Mouse (Mus musculus): ENCODE results near the gene Mms19.
A peak's percentile ranks its signal among the peaks of the same experiment; 100 is the strongest.

Gene Mms19

GRCm38 (mm10) chr19:41898860-41899259, 82.1 kb downstream of the Mms19 start:
- peak; percentile 30 to 61 for DNase-seq

GRCm38 (mm10) chr19:41896319-41896711, 84.6 kb downstream of the Mms19 start:
- DNase-seq: no peak

DNA sequence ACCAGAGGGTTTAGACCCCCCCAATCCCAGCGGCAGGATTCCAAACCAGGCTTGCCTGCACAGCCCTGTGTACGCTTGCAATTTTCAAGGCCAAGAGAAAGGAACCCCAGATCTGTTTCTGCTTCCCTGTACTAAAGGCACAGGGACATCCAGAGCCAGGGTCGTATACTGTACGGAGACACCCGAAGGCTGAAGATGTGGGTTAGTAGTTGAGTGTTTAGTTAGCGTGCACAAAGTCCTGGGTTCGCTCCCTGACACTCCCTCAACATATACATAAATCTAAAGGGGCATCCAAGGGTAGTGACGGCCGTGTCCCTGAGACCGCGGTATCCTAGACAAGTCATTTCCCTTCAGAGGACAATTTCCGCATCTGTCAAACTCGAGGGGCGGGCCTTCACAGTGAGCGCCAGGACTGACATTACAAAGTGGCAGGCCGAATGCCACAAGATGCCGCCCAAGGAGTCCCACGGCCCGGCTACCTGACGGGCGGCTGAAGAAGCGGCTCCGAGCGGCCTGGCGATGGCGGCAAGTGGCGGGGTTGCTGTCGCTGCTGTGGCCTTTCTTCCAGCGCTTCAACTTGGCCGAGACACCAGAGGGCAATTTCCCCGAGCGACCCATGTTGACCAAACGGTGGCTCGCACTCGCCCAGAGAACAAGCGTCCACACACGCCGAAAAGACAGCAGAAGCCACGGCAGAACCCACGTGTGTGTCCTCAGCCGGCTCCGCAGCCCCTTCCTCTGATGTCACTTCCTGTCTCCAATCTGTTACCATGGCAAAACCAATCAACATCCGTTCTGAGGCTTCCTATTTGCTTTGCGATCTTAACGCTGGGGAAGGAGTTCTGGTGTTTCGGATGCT, 85.3 kb downstream of the Mms19 start, which contains the start of gene Rrp12:
Gene Rrp12 (minus strand): TSS at position 714 of the 859 bp plus-strand sequence.
- DNase-seq: peak; percentile 78 to 84

DNA sequence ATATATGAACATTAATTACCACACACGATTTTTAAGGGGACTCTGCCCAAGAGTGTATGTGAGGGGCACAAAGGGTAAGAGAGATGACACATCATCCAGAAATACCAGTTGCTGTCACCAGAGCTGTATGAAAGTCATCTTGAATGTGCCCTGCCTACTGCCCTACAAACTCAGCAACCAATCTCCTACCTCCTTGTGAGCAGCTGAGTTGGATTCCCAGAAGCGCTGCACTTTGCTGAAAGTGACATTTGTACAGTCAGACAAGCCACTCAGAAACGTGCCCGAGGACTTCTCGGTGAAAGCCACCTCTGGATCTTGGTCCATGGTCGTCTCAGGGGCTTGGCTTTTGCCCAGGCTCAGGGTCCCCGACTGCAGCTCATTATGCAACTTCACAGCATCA, 86.0 kb downstream of the Mms19 start:
- DNase-seq: no peak

Measured in cerebellum, postnatal 25 days (tissue).